Comparison of ENCODE assay signal across 17 mouse cellular contexts in the genomic region with DNA sequence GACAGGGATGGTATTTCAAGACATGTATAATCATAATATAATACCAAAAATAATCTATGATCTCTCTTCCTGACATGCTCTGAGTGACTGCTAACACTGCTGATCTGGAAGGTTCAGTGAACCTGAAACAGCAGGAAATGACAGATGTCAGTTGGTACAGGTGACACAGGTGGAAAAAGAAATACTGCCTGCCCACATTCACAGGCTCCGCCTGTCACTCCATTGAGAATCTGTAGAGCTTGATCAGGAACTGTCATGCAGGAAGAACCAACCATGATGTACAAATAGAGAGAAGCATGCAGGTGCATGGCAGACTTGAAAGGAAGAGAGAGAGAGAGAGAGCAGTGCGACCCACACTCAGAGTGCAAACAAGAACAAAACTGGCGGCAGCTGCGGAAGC.
DNase-seq lines count a peak whose midpoint lies in the region; ATAC-seq lines count a peak whose summit lies in the region.
"Had no signal": no experiment of that assay in that cellular context is flagged by ENCODE, and none has a peak within 500 bp of the region (broad histone marks: within the 10 kb centered on the region; RNA-seq: fewer than 3 reads in every experiment).

No protein-coding gene starts in this region.

- H3K4me1 ChIP-seq in midbrain, embryonic 10.5 days: peaks cover 3% of the 10 kb centered on the region; the same call in 1 of the 2 replicates
- H3K4me1 ChIP-seq: heart, embryonic 10.5 days; intestine, embryonic 15.5 days; midbrain, embryonic 12.5 days had no signal

- no peaks in the 10 kb centered on the region for H3K9me3 ChIP-seq in midbrain, embryonic 10.5 days (replicated peaks)
- H3K9me3 ChIP-seq: heart, embryonic 10.5 days; intestine, embryonic 15.5 days; limb, embryonic 13.5 days; liver, embryonic 15.5 days; midbrain, embryonic 12.5 days had no signal

- no peaks in the 10 kb centered on the region for H3K36me3 ChIP-seq in midbrain, embryonic 10.5 days
- H3K36me3 ChIP-seq: heart, embryonic 10.5 days; intestine, embryonic 15.5 days; limb, embryonic 13.5 days; liver, embryonic 15.5 days; midbrain, embryonic 12.5 days had no signal

- peak; percentile 58 to 65 for DNase-seq in B cell, adult 2 months
- DNase-seq in CD4-positive, CD25-positive, alpha-beta regulatory T cell, adult 2 months (ENCODE audit: low read depth, low spot score): peak; percentile 71
- DNase-seq in thymus, postnatal 10 days (ENCODE audit: low spot score in 2 of 2): peak; percentile 69 to 81
- no peak for DNase-seq in cerebellum, postnatal 36 days
- DNase-seq in layer of hippocampus, postnatal 25 days (ENCODE audit: extremely low spot score in 1 of 2, low spot score in 1 of 2): no peak
- no peak for DNase-seq in midbrain, embryonic 10.5 days (ENCODE audit: low spot score)
- DNase-seq: adrenal gland, postnatal 14 days; cerebellum, adult 9-10 months; forebrain, postnatal 0 days; lung, postnatal 14 days had no signal

- no peak overlapping the region for H3K27ac ChIP-seq in midbrain, embryonic 10.5 days (replicated peaks)
- H3K27ac ChIP-seq: heart, embryonic 10.5 days; intestine, embryonic 15.5 days; kidney, postnatal 0 days; limb, embryonic 13.5 days; liver, embryonic 15.5 days; midbrain, embryonic 12.5 days had no signal

- H3K27me3 ChIP-seq in midbrain, embryonic 10.5 days (ENCODE audit: low read depth, poor library complexity, severe bottlenecking): no peaks in the 10 kb centered on the region
- H3K27me3 ChIP-seq: intestine, embryonic 15.5 days; liver, embryonic 15.5 days; midbrain, embryonic 12.5 days had no signal

- peak; percentile 87 for ATAC-seq in inflammation-experienced regulatory T-cells, adult 6 months
- ATAC-seq: forebrain, postnatal 0 days; intestine, embryonic 15.5 days had no signal

- 70% methylated on average over 4 of the region's 4 CpGs for WGBS in midbrain, embryonic 10.5 days

- H3K4me3 ChIP-seq in midbrain, embryonic 10.5 days: no peak overlapping the region
- H3K4me3 ChIP-seq: heart, embryonic 10.5 days; intestine, embryonic 15.5 days; limb, embryonic 13.5 days; liver, embryonic 15.5 days; midbrain, embryonic 12.5 days had no signal

Comparison
In these comparisons a context has a peak if more than half of its experiments do, and no peak if none do; other contexts are left out.
1. DNase-seq: peak in B cell, adult 2 months (2 of 2), CD4-positive, CD25-positive, alpha-beta regulatory T cell, adult 2 months (single experiment) and thymus, postnatal 10 days (2 of 2); none in cerebellum, postnatal 36 days (0 of 2), layer of hippocampus, postnatal 25 days (0 of 2) and midbrain, embryonic 10.5 days (single experiment).